Mouse (Mus musculus): Measurements from ENCODE around the gene Hoxb8. TPM values are rescaled to one million over a fixed set of nuclear protein-coding genes. Genes with fewer than 3 reads are reported as not detected.

The Hoxb8 gene
- total RNA-seq, 2 experiments from 2014 or later, result 0.14 to 0.23 TPM

- Histone ChIP-seq H3K27ac (no peak overlapping the region), H3K4me3 (peak overlapping the region; percentile 72)
- no peak for DNase-seq
- intact Hi-C loops (cut with DNase I), result no loop called here
- TF ChIP-seq CTCF (IDR thresholded peaks at IDR 0.05), result no peak
Measured at GRCm38 (mm10) chr11:96272024-96272921, 9.4 kb upstream of the Hoxb8 start.

DNA sequence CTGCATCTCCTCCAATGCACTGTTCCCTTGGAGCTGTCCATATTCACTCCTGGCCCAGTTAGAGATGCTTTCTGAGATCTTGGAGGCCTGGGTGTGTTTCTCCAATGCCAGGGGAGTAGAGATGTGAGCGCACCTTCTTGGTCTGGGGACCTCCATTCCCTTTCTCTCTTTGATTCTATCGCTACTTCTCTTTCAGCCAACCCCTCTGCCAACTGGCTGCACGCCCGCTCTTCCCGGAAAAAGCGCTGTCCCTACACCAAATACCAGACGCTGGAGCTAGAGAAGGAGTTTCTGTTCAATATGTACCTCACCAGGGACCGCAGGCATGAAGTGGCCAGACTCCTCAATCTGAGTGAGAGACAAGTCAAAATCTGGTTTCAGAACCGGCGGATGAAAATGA lies 7.3 kb upstream of the Hoxb8 start:
- Histone ChIP-seq H3K27ac (no peak overlapping the region), H3K4me3 (no peak overlapping the region)
- no peak for TF ChIP-seq CTCF (IDR thresholded peaks at IDR 0.05)
- no peak for DNase-seq
- intact Hi-C loops (cut with DNase I), result no loop called here

DNA sequence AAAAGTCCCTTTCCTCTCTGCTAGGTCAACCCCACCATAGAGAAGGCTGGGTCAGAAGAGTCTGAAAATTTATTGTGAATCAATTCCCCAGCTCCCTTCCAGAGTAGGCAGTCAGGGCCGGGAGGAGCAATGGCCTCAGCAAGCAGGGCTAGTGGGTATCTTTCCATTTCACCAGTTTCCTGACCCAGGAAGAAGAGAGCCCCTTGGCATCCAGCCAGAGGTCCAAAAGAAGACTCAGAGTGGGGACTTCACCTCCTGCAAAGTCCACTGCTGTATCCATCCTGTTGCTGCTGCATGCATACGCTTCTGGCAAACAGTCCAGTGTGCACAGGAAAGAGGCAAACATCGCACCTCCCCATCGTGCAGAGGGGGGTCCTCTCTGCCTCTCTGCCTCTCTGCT lies 5.8 kb upstream of the Hoxb8 start:
- Histone ChIP-seq H3K4me3 (no peak overlapping the region), H3K27ac (no peak overlapping the region)
- intact Hi-C loops (cut with DNase I), result no loop called here
- no peak for TF ChIP-seq CTCF (IDR thresholded peaks at IDR 0.05)
- no peak for DNase-seq

DNA sequence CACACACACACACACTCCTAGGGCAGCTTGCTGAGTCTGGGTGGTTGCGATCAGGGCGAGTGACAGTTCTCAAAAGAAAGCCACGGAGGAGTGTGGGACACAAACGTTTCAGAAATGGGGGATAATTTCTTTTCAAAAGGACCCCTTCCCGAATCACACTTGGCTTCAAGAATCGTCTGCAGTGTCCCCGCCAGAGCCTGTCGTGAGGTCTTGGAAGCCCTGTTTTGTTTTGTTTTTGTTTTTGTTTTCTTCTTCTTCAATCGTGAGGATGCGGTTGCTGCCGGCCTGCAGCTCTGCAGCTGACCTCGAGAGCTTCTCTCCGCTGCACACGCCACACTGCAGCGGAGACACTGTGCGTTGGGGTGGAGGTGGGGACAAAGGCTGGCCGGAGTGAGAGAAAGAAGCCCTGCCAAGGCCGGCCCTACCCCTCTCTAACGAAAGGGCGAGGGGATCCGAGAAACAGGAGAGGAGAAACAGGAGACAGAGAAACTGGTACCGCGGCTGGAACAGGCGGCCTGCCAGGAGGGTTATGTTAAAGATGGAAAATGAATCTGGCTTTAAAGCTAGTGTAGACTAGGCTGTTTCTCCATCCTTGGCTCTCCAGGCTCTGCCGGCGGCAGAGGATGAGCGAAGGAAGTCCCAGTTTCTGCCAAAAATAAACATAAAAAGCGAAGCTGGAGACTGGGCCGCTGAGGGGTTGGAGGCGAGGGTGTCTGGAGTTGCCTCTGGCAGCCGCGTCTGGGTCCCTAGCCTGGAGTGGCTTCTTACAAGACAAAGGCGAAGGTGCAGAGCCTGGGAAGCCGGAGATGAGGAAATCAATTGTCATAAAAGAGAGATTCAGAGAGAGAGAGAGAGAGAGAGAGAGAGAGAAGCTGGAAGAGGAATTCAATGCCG lies 4.3 kb upstream of the Hoxb8 start:
- intact Hi-C loops (cut with DNase I), result loop anchor here (1.0 to 2.0 kb wide), 3 partner anchors 259 to 343 kb away; no protein-coding TSS in a partner anchor
- no peak for DNase-seq
- TF ChIP-seq CTCF (IDR thresholded peaks at IDR 0.05), result no peak
- Histone ChIP-seq H3K4me3 (peak overlapping the region; percentile 10), H3K27ac (no peak overlapping the region)

DNA sequence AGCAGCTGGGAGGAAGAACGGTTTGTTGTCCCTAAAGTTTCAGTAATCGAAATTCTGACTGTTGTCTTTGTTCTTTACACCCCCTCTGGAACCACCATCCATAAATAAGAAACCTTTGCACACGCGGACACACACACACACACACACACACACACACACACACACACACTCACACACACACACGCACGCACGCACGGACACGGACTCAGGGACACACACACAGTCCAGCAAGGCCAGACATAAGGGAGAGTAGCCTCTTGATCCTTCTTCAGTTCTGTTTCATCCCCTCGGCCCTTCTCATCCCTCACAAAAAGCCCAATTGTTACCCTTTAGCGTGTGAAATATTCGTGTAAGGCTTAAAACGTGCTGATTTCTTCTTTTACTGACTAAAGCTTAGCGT lies 3.4 kb upstream of the Hoxb8 start:
- Histone ChIP-seq H3K4me3 (peak overlapping the region; percentile 38), H3K27ac (no peak overlapping the region)
- intact Hi-C loops (cut with DNase I), result loop anchor here (1.0 to 2.0 kb wide), 3 partner anchors 258 to 342 kb away; no protein-coding TSS in a partner anchor
- DNase-seq, result no peak
- TF ChIP-seq CTCF (IDR thresholded peaks at IDR 0.05), result no peak

GRCm38 (mm10) chr11:96278773-96279172 lies 2.9 kb upstream of the Hoxb8 start:
- peak; percentile 86 for DNase-seq
- peak overlapping the region; percentile 38 for H3K4me3 ChIP-seq
- no peak overlapping the region for H3K27ac ChIP-seq
- intact Hi-C loops (cut with DNase I), result loop anchor here (1.0 to 2.0 kb wide), 3 partner anchors 258 to 342 kb away; no protein-coding TSS in a partner anchor
- peak; percentile 96; the same call in 1 of the 2 replicates for TF ChIP-seq CTCF (IDR thresholded peaks at IDR 0.05)

GRCm38 (mm10) chr11:96279421-96280233 lies 2.1 kb upstream of the Hoxb8 start:
- no peak for TF ChIP-seq CTCF (IDR thresholded peaks at IDR 0.05)
- intact Hi-C loops (cut with DNase I), result loop anchor here (1.0 to 2.0 kb wide), 3 partner anchors 15 to 341 kb away; no protein-coding TSS in a partner anchor
- DNase-seq, result no peak
- H3K4me3 ChIP-seq, result peak overlapping the region; percentile 31
- H3K27ac ChIP-seq, result peak overlapping the region; percentile 31; the same call in 1 of the 2 replicates

GRCm38 (mm10) chr11:96280399-96281378 lies 1.0 kb upstream of the Hoxb8 start:
- Histone ChIP-seq H3K4me3 (no peak overlapping the region), H3K27ac (no peak overlapping the region)
- TF ChIP-seq CTCF (IDR thresholded peaks at IDR 0.05), result no peak
- DNase-seq, result no peak
- intact Hi-C loops (cut with DNase I), result loop anchor here (1.0 kb wide), 1 partner anchor 14 kb away; no protein-coding TSS in a partner anchor

DNA sequence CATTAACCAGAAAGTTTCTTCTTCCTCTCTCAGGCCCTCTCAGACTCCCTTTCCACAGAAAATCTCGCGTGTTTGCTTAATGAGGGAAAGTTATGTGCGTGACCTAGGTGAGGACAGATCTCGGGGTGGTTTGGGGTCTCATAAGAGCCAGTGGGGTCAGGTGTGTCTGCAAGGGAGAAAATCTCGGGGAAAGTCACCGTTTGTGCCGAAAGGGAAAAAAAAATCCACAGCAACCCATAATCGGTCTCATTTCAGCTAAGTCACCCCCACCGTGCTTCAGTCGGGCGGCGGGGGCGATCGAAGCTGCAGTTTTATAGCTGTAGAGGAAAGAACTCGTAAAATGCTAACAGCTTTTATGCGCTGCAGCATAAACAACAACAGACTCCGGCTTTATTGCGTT lies 309 bp upstream of the Hoxb8 start:
- DNase-seq, result no peak
- H3K27ac ChIP-seq, result no peak overlapping the region
- intact Hi-C loops (cut with DNase I), result no loop called here
- H3K4me3 ChIP-seq, result peak overlapping the region; percentile 73; the same call in 1 of the 2 replicates
- TF ChIP-seq CTCF (IDR thresholded peaks at IDR 0.05), result no peak

DNA sequence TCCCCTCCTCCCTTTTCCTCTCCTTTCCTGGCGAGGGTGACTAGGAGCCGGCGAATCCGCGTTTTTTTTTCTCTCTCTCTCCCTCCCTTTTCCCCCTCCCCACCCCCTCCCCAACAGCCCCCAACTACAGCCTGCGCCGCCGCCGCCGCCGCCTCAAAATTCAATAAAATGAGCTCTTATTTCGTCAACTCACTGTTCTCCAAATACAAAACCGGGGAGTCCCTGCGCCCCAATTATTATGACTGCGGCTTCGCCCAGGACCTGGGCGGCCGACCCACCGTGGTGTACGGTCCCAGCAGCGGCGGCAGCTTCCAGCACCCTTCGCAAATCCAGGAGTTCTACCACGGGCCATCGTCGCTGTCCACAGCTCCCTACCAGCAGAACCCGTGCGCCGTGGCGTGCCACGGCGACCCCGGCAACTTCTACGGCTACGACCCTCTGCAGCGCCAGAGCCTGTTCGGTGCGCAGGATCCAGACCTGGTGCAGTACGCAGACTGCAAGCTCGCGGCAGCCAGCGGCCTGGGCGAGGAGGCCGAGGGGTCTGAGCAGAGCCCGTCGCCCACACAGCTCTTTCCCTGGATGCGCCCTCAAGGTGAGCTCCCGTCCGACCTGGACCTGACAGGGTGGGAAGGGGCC lies 1.2 kb downstream of the Hoxb8 start:
- DNase-seq, result no peak
- no peak for TF ChIP-seq CTCF (IDR thresholded peaks at IDR 0.05)
- Histone ChIP-seq H3K27ac (peak overlapping the region; percentile 89), H3K4me3 (peak overlapping the region; percentile 73)
- intact Hi-C loops (cut with DNase I), result no loop called here
